Mouse (Mus musculus): Measurements from ENCODE around the gene Nbeal2. TPM values are rescaled to one million over a fixed set of nuclear protein-coding genes. Genes with fewer than 3 reads are reported as not detected.

Nbeal2 gene
- total RNA-seq, 1 experiment: 13.6 TPM

GRCm38 (mm10) chr9:110660208-110660607 is 6.2 kb upstream of the Nbeal2 start:
- Histone ChIP-seq H3K4me3 (ENCODE audit: insufficient read depth in 1 of 2, low read depth in 1 of 2, low read length in 2 of 2, poor library complexity in 1 of 2, severe bottlenecking in 1 of 2) (no peak overlapping the region), H3K36me3 (ENCODE audit: control insufficient read depth, insufficient read depth, low read length, poor library complexity, severe bottlenecking) (0 out of 2 replicates have a peak, but pooled peaks cover 4% of the 10 kb centered on the region), H3K27ac (ENCODE audit: insufficient read depth, low read depth, low read length, poor library complexity, severe bottlenecking) (no peak overlapping the region), H3K4me1 (ENCODE audit: control insufficient read depth in 2 of 2, insufficient read depth in 2 of 2, low read length in 2 of 2, poor library complexity in 1 of 2) (peaks cover 3 to 25% of the 10 kb centered on the region in 2 experiments; a peak in 1 of 4 replicates), H3K9ac (ENCODE audit: insufficient read depth, low read depth, low read length, poor library complexity, severe bottlenecking) (peak overlapping the region; percentile 28; the same call in 1 of the 2 replicates), H3K9me3 (ENCODE audit: control insufficient read depth, insufficient read depth, low read depth, low read length) (no peaks in the 10 kb centered on the region)
- in situ Hi-C loops (cut with MboI; ENCODE audit: low sequenced_read_pairs in 2 of 2, unreplicated experiment in 2 of 2): no loop called here
- no peak for DNase-seq (ENCODE audit: low read depth, low spot score)
- TF ChIP-seq ZC3H11A (IDR thresholded peaks at IDR 0.05; ENCODE audit: borderline replicate concordance, low read depth, low read length): no peak
- TF ChIP-seq MAFK (IDR thresholded peaks at IDR 0.05; ENCODE audit: insufficient read depth, low read depth, low read length): no peak
- no peak for TF ChIP-seq CHD2 (IDR thresholded peaks at IDR 0.05; ENCODE audit: low read depth, low read length)
- no peak for TF ChIP-seq ZNF384 (IDR thresholded peaks at IDR 0.05; ENCODE audit: low read depth, low read length)
- no peak for TF ChIP-seq HCFC1 (IDR thresholded peaks at IDR 0.05; ENCODE audit: borderline replicate concordance, insufficient read depth, low read length)

- Histone ChIP-seq H3K9ac (ENCODE audit: insufficient read depth, low read depth, low read length, poor library complexity, severe bottlenecking) (peak overlapping the region; percentile 28; the same call in 1 of the 2 replicates), H3K9me3 (ENCODE audit: control insufficient read depth, insufficient read depth, low read depth, low read length) (no peaks in the 10 kb centered on the region), H3K36me3 (ENCODE audit: control insufficient read depth, insufficient read depth, low read length, poor library complexity, severe bottlenecking) (0 out of 2 replicates have a peak, but pooled peaks cover 4% of the 10 kb centered on the region), H3K4me3 (ENCODE audit: insufficient read depth in 1 of 2, low read depth in 1 of 2, low read length in 2 of 2, poor library complexity in 1 of 2, severe bottlenecking in 1 of 2) (no peak overlapping the region), H3K27ac (ENCODE audit: insufficient read depth, low read depth, low read length, poor library complexity, severe bottlenecking) (no peak overlapping the region), H3K4me1 (ENCODE audit: control insufficient read depth in 2 of 2, insufficient read depth in 2 of 2, low read length in 2 of 2, poor library complexity in 1 of 2) (peaks cover 3 to 28% of the 10 kb centered on the region in 2 experiments; a peak in 1 of 4 replicates)
- TF ChIP-seq ZNF384 (IDR thresholded peaks at IDR 0.05; ENCODE audit: low read depth, low read length) (no peak), HCFC1 (IDR thresholded peaks at IDR 0.05; ENCODE audit: borderline replicate concordance, insufficient read depth, low read length) (no peak), MAFK (IDR thresholded peaks at IDR 0.05; ENCODE audit: insufficient read depth, low read depth, low read length) (no peak), CHD2 (IDR thresholded peaks at IDR 0.05; ENCODE audit: low read depth, low read length) (no peak), ZC3H11A (IDR thresholded peaks at IDR 0.05; ENCODE audit: borderline replicate concordance, low read depth, low read length) (no peak)
- DNase-seq (ENCODE audit: low read depth, low spot score): no peak
- in situ Hi-C loops (cut with MboI; ENCODE audit: low sequenced_read_pairs in 2 of 2, unreplicated experiment in 2 of 2): no loop called here
Measured at GRCm38 (mm10) chr9:110659521-110659920, 5.6 kb upstream of the Nbeal2 start.

- H3K9ac ChIP-seq (ENCODE audit: insufficient read depth, low read depth, low read length, poor library complexity, severe bottlenecking): 0 out of 2 replicates have a peak overlapping the region, but pooled peaks have one; percentile 26
- peak overlapping the region; percentile 76 to 86; a peak in 3 of 4 replicates for H3K4me3 ChIP-seq (ENCODE audit: insufficient read depth in 1 of 2, low read depth in 1 of 2, low read length in 2 of 2, poor library complexity in 1 of 2, severe bottlenecking in 1 of 2)
- peaks cover 4 to 33% of the 10 kb centered on the region in 2 experiments; a peak in 2 of 4 replicates for H3K4me1 ChIP-seq (ENCODE audit: control insufficient read depth in 2 of 2, insufficient read depth in 2 of 2, low read length in 2 of 2, poor library complexity in 1 of 2)
- in situ Hi-C loops (cut with MboI; ENCODE audit: low sequenced_read_pairs in 2 of 2, unreplicated experiment in 2 of 2): no loop called here
- 0 out of 2 replicates have a peak, but pooled peaks cover 4% of the 10 kb centered on the region for H3K36me3 ChIP-seq (ENCODE audit: control insufficient read depth, insufficient read depth, low read length, poor library complexity, severe bottlenecking)
- DNase-seq (ENCODE audit: low read depth, low spot score): no peak
- TF ChIP-seq HCFC1 (IDR thresholded peaks at IDR 0.05; ENCODE audit: borderline replicate concordance, insufficient read depth, low read length) (no peak), ZNF384 (IDR thresholded peaks at IDR 0.05; ENCODE audit: low read depth, low read length) (0 out of 2 replicates have a peak, but pooled peaks have one; percentile 18)
- H3K9me3 ChIP-seq (ENCODE audit: control insufficient read depth, insufficient read depth, low read depth, low read length): no peaks in the 10 kb centered on the region
- H3K27ac ChIP-seq (ENCODE audit: insufficient read depth, low read depth, low read length, poor library complexity, severe bottlenecking): no peak overlapping the region
Measured at GRCm38 (mm10) chr9:110657474-110658078, 3.6 kb upstream of the Nbeal2 start.

- H3K4me1 ChIP-seq (ENCODE audit: control insufficient read depth in 2 of 2, insufficient read depth in 2 of 2, low read length in 2 of 2, poor library complexity in 1 of 2): peaks cover 6 to 31% of the 10 kb centered on the region in 2 experiments; a peak in 2 of 4 replicates
- TF ChIP-seq CHD2 (IDR thresholded peaks at IDR 0.05; ENCODE audit: low read depth, low read length): peak; percentile 44; the same call in 1 of the 2 replicates
- no peak for TF ChIP-seq MAFK (IDR thresholded peaks at IDR 0.05; ENCODE audit: insufficient read depth, low read depth, low read length)
- no peak for TF ChIP-seq ZNF384 (IDR thresholded peaks at IDR 0.05; ENCODE audit: low read depth, low read length)
- no peak for TF ChIP-seq ZC3H11A (IDR thresholded peaks at IDR 0.05; ENCODE audit: borderline replicate concordance, low read depth, low read length)
- TF ChIP-seq HCFC1 (IDR thresholded peaks at IDR 0.05; ENCODE audit: borderline replicate concordance, insufficient read depth, low read length): peak; percentile 77
- in situ Hi-C loops (cut with MboI; ENCODE audit: low sequenced_read_pairs in 2 of 2, unreplicated experiment in 2 of 2): no loop called here
- peak within 1 kb of the TSS; percentile 99 for H3K9ac ChIP-seq (ENCODE audit: insufficient read depth, low read depth, low read length, poor library complexity, severe bottlenecking)
- 0 out of 2 replicates have a peak, but pooled peaks cover 4% of the 10 kb centered on the region for H3K36me3 ChIP-seq (ENCODE audit: control insufficient read depth, insufficient read depth, low read length, poor library complexity, severe bottlenecking)
- H3K9me3 ChIP-seq (ENCODE audit: control insufficient read depth, insufficient read depth, low read depth, low read length): no peaks in the 10 kb centered on the region
- peak within 1 kb of the TSS; percentile 76 to 86 for H3K4me3 ChIP-seq (ENCODE audit: insufficient read depth in 1 of 2, low read depth in 1 of 2, low read length in 2 of 2, poor library complexity in 1 of 2, severe bottlenecking in 1 of 2)
- peak within 1 kb of the TSS; percentile 91 for H3K27ac ChIP-seq (ENCODE audit: insufficient read depth, low read depth, low read length, poor library complexity, severe bottlenecking)
- DNase-seq (ENCODE audit: low read depth, low spot score): peak; percentile 94
Measured at GRCm38 (mm10) chr9:110656249-110657221, 2.6 kb upstream of the Nbeal2 start, which contains the start of gene Ccdc12. Gene Ccdc12, plus strand, starts transcription at chr9:110656503.

Data from ES-E14 (cell line).